Mouse (Mus musculus) neural tube, embryonic 10.5 days (tissue): ENCODE data around the gene Atp10b.
"Not testable (repeated sequence)": the region's sequence is repeated elsewhere in the genome, so short reads cannot be mapped to it uniquely, and the experiment has no call there.

Source experiments
- DNase-seq: peaks from one replicate; pipeline ENCODE4 v3.0.0-alpha.2; 2017; ENCODE audit warnings: low spot score; ENCODE audit errors: extremely low spot score

Gene Atp10b

DNA sequence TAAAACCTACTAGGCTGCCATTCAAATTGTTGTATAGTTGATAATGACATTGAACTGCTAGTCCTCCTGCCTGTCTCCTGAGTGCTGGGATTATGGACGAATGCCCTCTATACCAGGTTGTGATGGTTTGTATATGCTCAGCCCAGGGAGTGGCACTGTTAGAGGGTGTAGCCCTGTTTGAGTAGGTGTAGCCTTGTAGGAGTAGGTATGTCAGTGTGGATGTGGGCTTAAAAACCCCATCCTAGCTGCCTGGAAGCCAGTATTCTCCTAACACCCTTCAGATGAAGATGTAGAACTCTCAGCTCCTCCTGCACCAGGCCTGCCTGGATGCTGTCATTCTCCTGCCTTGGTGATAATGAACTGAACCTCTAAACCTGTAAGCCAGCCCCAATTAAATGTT is at the start of gene Atp10b:
Atp10b (plus strand) TSS at position 301 of the 400 bp plus-strand sequence.
- DNase-seq: no peak

DNA sequence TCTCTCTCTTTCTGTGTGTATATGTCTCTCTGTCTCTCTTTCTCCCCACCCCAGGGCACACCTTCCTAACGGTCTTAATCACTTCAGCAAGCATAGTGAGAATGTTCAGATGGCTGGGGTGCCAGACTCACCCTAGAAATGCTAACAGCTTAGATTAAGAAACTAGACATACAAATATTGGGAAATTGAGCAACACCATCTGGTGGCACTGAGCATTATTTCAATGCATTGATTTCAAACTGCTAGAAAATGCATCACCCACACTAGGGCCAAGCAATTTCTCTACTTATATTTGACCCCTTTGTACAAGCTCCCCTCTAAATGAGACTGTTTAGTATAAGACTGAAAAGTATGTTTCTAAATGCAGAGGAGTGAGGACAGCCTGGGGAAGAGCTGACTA is 48.3 kb upstream of the Atp10b start:
- DNase-seq: no peak

GRCm38 (mm10) chr11:43125908-43126477 is 23.7 kb upstream of the Atp10b start:
- DNase-seq: no peak

- not testable (repeated sequence) for DNase-seq
These were observed 23.1 kb upstream of the Atp10b start for GRCm38 (mm10) chr11:43126573-43126972.

DNA sequence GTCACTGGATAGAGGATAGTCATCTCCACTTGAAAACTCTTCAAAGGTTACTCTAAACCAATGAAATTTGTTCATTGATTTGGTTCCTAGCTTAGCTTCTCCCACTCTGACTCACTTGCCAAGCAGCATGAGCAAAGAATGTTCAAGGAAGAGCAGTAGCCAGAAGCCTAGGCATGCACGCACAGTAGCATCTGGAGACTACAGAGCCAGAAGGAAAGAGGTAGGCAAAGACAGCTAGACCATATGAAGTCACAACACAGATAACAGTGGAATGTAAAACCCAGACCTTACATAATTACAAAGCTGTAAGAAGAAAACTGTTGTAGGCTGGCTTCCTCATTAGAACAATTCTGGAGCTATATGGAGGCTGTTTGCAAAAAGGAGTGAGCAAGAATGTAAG is 8.4 kb upstream of the Atp10b start:
- no peak for DNase-seq

- no peak for DNase-seq
These were observed 6.9 kb upstream of the Atp10b start for GRCm38 (mm10) chr11:43142811-43143210.

- no peak for DNase-seq
These were observed 5.5 kb upstream of the Atp10b start for GRCm38 (mm10) chr11:43144178-43144577.

DNA sequence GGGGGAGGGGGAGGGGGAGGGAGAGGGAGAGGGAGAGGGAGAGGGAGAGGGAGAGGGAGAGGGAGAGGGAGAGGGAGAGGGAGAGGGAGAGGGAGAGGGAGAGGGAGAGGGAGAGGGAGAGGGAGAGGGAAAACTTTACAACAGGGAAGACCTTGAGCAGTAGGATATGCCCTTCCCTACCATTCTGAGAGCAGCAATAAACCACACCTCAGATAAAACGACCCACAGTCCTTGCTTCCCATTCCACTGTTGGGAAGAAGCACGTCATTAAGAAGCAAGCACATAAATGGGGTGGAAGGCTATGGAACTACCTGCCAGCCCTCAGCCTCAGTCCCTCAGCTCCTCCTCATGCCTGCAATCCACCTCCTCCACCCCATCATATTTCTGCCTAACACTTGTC is 4.8 kb upstream of the Atp10b start:
- not testable (repeated sequence) for DNase-seq

DNA sequence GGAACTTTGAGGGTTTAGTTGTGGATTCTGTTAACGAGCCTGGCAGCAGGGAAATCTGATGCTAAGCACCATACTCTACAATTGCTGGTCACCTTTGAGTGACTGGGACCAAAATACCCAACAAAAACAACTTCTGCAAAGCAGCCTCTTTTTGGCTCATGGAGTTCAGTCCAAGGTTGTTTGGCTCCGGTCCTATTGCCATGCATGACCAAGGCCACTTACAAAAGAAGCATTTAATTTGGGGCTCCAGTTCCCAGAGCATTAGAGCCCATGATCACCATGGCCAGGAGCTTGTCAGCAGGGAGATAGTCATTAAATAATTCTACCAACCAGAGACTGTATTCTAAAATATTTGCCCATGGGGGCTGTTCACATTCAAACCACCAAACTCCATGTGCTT is 2.3 kb upstream of the Atp10b start:
- DNase-seq: no peak

DNA sequence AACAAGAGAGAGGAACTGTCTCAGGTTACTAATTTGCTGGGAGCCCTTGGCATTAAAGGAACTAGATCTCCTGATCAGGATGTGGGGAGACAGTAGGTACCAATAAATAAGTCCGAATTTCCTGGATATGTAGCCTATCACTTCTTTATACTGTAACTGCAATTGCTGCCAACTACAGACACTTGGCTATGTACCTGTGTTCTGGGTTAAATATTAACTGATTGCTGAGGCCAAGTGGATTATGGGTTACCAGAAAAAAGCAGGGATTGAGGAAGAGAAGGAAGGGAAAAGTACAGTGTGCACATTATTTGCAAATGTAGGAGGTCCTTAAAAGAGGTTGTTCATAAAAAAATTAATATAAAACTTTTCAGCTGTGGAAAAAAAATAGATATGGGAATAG is 1.3 kb upstream of the Atp10b start:
- no peak for DNase-seq

- DNase-seq: no peak
These were observed 5.3 kb downstream of the Atp10b start for GRCm38 (mm10) chr11:43155004-43155403.

DNA sequence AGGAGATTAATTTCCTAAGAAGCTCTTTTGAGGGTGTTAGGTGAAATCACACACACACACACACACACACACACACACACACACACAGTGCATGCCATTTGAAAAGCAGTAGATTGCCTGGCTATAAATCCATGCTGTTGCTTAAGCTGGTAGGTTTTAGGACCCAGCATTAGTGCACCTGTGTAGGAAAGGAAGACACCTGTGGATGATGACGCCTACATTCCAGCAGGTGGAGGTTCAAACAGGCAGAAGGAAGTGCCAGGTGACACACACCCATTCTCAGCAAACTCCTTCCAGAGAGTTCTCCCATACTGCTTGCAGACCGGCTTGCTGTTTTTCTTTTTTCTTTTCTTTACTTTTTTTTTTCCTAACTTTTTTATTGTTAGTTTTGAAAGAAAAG is 5.7 kb downstream of the Atp10b start:
- no peak for DNase-seq

DNA sequence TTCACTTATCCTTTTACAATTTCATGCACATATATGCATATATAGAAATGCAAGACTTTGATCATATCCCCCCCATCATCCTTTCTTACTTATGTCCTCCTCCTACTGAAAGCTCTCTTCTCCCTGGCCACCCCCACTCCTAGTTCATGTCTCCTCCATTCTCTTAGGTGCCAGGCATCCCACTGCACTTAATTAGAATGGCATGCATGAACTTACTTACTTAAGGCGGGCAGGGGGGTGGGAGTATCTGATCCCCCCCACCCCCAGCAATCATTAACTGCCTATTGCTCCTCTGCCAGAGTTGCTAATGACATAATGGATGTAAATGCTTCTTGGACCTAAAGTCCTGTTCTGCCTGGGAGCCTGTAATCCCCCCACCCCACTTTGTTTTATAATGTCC is 9.1 kb downstream of the Atp10b start:
- DNase-seq: no peak

GRCm38 (mm10) chr11:43160188-43160942 is 10.7 kb downstream of the Atp10b start:
- no peak for DNase-seq

DNA sequence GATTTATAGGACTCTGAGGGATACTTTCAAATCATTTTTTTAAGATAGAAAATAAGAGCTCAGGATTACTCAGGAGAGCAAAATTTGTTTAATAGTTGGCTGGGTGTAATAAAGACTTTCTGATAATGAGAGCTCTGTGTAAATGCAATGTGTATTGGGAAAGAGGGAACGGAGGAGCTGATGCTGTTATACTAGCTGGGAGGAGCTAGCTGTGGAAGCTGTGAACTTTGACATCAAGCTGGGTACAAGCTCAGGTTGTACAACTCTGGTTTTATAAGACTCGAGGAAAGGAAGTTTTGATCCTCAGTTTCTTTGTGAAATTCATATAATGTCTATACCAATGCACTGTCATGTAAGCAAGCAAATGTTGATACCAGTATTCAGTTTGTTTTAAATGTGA is 20.9 kb downstream of the Atp10b start:
- no peak for DNase-seq

- DNase-seq: no peak
These were observed 24.9 kb downstream of the Atp10b start for GRCm38 (mm10) chr11:43174359-43175116.

- no peak for DNase-seq
These were observed 32.7 kb downstream of the Atp10b start for GRCm38 (mm10) chr11:43182401-43182800.

DNA sequence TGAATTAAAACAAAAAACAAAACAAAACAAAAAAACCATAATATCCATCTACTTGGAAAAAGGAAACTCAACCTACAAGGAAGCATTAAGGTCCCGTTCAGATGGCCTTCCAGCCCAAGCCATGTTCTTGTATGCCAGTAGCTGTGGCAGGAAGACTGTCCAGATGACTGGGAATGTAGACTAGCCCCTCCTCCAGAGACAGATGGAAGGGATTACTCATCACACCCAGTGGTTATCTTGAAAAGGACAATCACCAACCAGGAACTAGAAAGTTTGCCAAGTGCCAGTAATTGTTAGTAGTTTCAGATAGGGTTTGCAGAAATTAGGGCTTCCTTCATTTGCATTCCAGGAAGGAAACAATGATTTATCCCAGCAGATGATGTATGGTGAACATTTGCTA is 33.1 kb downstream of the Atp10b start:
- no peak for DNase-seq

- DNase-seq: no peak
These were observed 33.8 kb downstream of the Atp10b start for GRCm38 (mm10) chr11:43183457-43183856.

GRCm38 (mm10) chr11:43186291-43186690 is 36.6 kb downstream of the Atp10b start:
- DNase-seq: no peak

DNA sequence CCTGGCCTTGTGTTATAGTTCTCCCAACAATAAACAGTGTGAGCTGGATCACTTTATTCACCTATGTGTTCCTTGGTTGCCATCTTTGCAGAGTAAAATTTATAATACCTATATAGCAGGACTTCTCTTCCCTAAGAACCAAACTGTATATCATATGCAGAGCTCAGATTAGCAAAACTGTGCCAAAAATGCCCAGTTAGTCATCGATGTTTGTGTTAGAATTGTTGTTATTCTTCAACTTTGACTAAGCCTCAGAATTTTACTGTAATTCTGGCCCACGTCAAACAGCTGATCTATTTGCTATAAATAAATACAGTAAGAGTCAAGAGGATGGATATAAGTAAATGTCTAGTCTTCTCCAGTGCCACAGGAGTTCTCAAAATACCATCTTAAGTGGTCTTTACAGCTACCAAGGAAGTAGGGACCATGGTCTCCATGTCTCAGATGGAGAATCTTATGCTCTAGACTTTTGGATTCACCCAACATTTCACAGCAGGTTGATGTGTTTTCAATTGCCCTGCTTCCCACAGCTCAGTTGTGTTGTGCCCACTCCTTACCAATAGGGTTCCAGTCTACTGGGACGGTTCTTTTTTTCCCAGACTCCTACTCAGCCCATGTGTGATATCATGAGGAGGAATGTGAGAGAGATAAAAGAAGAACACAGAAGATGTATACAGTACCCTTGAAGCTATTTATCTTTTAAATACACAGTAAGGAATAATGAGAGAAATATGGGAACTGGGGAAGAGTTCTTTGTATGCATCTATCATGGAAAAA is 40.3 kb downstream of the Atp10b start:
- no peak for DNase-seq

DNA sequence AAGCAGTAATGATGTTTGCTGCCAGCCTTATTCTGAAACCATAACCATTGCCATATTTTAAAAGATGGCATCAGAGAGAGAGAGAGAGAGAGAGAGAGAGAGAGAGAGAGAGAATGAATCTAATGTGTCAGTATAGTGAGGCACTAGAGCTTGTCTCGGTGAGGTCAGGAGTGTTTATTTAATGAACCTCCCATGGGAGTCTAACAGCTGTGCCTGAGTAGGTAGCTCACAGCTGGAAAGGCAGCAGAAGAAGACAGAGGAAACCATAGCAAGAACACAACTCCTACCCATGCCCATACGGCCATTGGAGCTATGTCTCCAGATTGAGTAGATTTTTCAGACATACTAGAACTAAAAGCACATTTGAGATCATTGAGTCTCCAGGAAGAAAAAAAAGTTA is 49.1 kb downstream of the Atp10b start:
- no peak for DNase-seq
